Mouse (Mus musculus) monocyte, adult 5-6 weeks (primary cell): ENCODE data around the gene Pkp4. TPM values are rescaled to one million over a fixed set of nuclear protein-coding genes. Genes with fewer than 3 reads are reported as not detected.

Experiments
- ATAC-seq: fragments of 153-309, 156-312 bp; replicated peaks from 2 replicates; pipeline ENCODE4 v1.8.0; 2017; ENCODE audit warnings: mild to moderate bottlenecking; ENCODE audit not compliant: low TSS enrichment, insufficient number of reproducible peaks, severe bottlenecking, poor library complexity, low FRiP score
- total RNA-seq: library from RNA; stranded (forward); fragments of 200-1000, 200-491, 200-594 nt; gene quantifications from 3 replicates; pipeline ENCODE4 v1.2.3, GENCODE M21; 2017

Pkp4 gene
- total RNA-seq, 1 experiment from 2014 or later, result 22.2 TPM

DNA sequence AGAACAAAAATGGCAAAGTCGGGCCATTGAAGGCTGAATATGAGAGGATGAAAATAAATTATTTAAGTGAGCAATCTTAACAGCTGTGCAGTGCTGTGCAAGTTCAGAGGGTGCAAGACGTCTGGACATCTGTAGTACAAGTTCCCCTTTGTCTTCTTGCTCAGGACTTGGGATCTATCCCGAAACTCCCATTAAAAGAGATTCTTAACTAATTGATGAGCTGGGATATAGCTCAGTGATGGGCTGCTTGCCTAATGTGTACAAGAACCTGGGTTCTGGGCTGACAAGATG is 84.4 kb downstream of the Pkp4 start:
- no peak for ATAC-seq

DNA sequence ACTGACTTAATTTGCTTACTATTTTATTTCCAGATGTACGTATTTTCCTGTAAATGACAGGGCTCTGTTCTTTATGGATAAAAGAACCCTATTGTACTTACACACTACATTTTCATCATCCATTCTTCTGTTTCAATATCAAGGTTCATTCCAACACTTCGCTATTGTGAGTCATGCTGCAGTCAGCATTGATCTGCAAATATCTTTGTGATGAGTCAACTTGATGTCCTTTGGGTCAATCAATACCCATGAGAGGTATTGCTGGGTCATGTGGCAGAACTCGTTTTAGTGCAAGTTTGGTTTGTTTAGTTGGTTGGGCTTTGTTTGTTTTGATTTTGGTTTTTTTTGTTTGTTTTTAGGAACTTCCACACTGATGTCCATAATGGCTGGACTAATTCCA is 88.2 kb downstream of the Pkp4 start:
- no peak for ATAC-seq

DNA sequence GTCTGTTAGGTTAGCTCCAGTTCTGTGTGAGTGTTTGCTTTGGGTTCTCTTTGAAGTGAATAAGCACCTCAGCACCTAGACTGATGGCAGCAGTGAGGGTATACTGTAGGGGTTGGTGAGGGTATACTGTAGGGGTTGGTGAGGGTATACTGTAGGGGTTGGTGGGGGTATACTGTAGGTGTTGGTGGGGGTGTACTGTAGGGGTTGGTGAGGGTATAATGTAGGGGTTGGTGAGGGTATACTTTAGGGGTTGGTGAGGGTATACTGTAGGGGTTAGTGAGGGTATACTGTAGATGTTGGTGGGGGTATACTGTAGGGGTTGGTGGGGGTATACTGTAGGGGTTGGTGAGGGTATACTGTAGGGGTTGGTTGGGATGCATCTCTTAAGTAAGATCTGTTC is 92.2 kb downstream of the Pkp4 start:
- 0 out of 2 replicates have a peak, but pooled peaks have one; percentile 22 for ATAC-seq

DNA sequence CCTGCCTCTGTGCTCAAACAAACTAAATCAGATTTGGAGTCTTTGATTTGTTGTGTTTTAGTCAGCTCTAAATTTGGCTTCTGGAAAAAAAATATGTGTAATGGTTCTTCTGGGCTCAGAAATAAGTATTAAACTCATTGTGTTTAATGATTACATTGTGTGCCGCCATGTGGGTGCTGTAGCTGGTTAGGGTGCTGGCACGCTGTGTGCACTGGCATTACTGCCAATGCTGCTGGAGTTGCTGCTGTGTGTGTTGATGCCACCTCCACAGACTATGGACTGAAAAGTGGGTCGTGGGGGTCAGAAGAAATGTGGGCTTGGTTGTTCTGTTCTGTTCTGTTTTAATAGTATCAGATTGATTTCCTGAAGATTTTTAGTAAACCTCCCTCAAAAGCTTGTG is 92.8 kb downstream of the Pkp4 start:
- no peak for ATAC-seq

- ATAC-seq, result no peak
Observed at GRCm38 (mm10) chr2:59258821-59259231, 98.2 kb downstream of the Pkp4 start.

GRCm38 (mm10) chr2:59259346-59259745 is 98.7 kb downstream of the Pkp4 start:
- ATAC-seq, result no peak

DNA sequence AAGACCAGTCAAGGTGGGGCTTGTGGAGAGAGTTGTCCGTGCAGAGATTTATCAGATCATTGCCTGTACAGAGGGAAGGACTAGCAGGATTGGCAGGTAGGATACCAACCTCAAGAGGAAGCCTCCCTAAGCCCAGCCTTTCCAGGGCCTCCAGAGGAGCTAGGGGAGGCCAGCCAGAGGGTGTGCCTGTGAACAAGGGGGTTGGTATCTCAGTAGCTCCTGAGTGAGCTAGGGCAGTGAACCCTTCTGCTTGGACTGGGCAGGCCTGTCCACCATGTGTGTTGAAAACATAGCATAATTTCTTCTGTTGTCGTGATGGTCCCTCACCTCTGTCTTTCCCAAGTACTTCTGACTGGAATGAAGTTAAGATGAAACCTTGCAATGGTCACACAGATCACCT is 100.6 kb downstream of the Pkp4 start:
- ATAC-seq, result no peak

DNA sequence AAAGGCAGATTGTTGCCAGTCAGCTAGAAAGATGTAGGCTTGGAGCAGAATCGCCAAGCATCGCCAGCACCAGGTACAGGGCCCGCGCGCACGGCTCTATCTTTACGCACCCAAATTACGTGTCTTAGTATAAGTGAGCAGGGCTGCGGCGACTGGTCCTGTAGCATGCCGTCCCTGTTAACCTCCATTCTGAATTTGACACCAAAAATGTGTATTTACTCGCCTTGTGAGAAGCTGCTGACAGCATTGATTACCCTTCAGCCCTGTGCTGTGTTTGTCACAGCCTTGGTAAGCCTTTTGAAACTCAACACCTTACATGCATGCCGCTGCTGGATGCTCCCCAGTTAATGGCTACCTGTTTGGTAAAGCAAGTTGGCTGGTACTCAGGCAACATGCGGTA is 105.8 kb downstream of the Pkp4 start:
- no peak for ATAC-seq

- ATAC-seq, result no peak
Observed at GRCm38 (mm10) chr2:59271835-59272234, 111.2 kb downstream of the Pkp4 start.

- no peak for ATAC-seq
Observed at GRCm38 (mm10) chr2:59272713-59273112, 112.1 kb downstream of the Pkp4 start.

GRCm38 (mm10) chr2:59280914-59281562 is 120.4 kb downstream of the Pkp4 start:
- ATAC-seq, result no peak

- no peak for ATAC-seq
Observed at GRCm38 (mm10) chr2:59282966-59283365, 122.3 kb downstream of the Pkp4 start.

- ATAC-seq, result no peak
Observed at GRCm38 (mm10) chr2:59284216-59284615, 123.6 kb downstream of the Pkp4 start.

DNA sequence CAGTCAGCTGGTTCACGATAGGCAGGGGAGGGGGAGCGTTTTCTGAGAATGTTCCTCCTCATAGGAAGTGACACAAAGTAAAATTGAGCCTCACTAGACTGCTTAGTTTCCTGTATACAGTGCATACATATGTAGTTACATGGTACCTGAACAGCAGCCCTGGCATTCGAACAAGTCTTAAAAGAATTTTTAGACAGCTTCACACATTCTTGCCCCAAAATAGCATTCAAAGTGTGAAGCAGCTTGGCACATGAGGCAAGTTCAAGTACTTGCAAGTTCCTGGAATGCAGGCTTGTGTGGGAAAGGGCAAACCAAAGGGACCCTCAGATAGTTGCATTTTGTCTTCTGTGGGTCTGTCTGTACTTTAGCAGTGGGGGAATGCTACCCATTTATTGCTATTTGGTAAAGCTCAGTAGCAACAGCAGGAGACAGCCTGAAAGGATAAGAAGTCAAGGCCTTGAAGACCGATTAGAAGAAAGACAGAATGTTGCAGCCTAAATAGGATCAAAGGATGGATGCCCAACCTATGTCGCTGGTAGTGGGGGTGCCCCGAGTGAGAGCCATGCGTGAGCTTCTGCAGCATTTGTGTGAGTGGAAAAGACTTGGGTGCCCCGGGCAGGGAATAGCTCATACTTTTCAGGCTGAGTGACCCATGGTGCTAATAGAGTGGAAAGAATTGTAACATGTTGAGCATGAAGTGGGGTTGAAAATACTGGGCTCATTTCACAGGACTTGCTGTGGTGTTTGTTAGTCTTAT is 124.3 kb downstream of the Pkp4 start:
- no peak for ATAC-seq

GRCm38 (mm10) chr2:59285581-59285980 is 124.9 kb downstream of the Pkp4 start:
- ATAC-seq, result no peak

DNA sequence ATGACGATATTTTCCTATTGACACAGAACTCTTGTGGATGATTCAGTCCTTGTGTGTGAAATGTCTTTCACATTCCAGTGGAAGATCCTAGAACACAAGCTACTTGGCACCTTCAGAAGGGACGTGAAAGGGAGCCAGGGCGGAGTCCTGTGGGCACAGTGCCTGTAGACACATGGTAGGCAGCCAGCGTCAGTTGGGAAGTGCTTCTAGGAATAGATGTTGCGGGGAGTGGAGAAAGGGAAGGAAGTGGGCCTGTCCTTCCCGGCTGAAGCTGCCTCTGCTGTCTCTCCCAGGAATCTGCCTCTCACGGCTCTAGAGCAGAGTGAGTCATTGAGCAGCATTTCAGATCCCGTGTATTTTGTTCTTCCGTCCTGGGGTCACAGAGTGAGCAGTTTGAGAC is 125.6 kb downstream of the Pkp4 start:
- ATAC-seq, result no peak

DNA sequence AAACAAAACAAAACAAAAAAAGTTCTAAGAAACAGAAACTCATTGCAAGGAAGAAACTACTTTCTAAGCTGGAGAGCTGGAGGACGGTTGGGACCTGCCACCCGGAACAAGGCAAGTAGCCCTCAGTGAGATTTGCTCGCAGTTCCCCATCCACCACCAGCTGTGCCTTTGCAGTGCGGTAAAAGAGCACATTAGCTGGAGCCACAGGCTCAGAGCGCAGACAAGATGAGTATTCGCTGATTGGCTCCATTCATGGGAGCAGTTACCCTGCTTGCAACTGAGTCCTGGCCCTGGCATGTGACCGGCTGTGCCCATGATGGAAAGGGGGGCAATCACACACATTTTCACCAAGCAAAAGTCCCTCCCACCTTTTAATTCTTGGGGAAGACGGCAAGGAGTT is 127.0 kb downstream of the Pkp4 start:
- ATAC-seq, result no peak

DNA sequence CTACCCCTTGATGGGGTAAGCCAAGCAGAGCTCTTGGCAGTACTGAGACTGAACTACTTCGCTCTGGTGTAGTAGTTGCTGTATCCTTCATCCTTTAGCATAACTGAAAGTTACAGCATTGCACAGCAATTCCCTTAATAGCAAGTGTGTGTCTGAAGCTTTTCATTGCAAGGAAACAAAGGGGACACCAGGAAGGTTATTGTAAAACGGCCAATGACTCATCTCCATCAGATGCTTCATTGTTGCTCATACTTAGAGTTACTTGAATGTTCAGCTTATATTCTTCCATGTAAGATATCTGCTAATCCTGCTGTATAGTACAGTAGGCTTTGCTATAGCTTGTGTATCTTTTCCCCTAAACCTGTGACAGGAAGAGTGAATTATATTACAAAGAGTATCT is 128.8 kb downstream of the Pkp4 start:
- no peak for ATAC-seq

DNA sequence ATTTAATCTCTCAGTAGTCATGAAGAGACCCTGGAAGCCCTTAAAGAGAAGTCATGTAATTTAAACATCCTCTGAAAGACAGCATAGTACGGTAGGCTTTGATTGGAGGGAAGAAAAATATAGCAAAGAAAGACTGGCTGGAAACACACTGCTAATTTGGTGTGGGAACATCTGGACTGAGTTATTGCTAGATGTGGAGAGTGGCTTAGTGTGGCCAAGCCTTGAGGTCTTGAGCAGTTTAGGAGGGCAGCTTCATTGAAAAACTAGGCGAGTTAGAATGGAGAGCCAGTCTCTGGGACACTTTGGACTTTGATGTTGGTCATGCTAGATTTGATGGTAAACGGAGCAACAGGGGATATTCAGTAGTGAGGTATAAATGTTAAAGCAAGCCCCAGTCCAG is 129.7 kb downstream of the Pkp4 start:
- ATAC-seq, result no peak

DNA sequence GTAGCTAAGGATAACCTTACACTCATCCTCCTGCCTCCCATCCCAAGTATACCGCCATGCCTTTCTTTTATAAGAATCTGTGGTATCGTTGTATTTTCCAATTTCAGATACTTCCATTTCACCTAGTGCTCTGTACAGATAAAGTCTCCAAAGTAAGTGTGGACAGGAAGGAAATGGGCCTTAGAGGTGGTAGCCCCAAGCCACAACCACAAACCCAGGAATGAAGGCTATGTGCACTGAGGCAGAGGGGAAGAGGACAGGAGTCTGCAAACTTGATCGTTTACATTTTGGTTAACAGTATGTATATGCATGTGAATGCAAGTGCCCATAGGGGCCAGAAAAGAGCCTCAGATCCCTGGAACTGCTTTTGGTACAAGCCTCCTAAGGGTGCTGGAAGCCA is 139.2 kb downstream of the Pkp4 start:
- ATAC-seq, result no peak

GRCm38 (mm10) chr2:59301671-59302070 is 141.0 kb downstream of the Pkp4 start:
- no peak for ATAC-seq
